Mouse (Mus musculus) MEL-GATA-1-ER (cell line): Measurements from ENCODE around the gene Cdh4.

Experiments used
- DNase-seq: peaks from one replicate; pipeline ENCODE4 v3.0.0-alpha.2; 2012; ENCODE audit warnings: low read depth; ENCODE audit errors: extremely low read depth

The Cdh4 gene

DNA sequence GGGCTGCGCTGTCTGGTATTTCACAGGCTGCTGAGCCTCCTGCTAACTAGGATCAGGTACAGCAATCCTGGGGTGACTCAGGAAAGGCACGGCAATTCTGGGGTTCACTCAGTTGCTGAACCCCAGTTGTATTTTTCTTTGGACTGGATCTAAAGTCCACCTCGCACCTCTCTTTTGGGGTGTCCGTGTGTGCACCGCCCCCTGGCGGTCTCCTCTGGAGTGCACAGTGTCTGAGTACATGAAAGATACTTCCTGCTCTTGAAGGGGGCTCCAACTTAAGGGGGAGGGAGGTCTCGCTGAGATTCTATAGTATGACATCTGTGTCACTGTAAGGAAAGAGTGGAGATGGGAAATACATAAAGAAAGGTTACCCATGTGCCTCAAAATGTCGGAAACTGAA is 286.8 kb downstream of the Cdh4 start:
- no peak for DNase-seq

DNA sequence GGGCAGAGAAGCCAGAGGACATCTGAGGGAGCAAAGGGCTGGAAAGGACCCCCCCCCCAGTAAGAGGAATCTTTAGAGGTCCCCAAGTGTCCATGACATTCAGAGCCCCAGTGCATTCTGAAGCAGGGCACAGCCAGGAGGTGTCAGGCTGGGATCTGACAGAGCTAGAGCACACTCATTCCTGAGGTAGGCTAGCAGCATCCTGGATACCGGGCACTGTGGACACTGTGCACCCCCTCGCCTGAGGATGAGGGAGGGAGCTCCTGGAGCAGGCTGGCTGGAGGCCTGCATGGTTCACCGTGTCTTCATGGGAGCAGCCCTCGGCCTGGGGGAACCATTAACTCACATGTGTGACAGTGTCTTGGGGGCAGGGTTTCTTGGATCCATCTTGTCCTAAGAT is 287.6 kb downstream of the Cdh4 start:
- DNase-seq, result no peak

DNA sequence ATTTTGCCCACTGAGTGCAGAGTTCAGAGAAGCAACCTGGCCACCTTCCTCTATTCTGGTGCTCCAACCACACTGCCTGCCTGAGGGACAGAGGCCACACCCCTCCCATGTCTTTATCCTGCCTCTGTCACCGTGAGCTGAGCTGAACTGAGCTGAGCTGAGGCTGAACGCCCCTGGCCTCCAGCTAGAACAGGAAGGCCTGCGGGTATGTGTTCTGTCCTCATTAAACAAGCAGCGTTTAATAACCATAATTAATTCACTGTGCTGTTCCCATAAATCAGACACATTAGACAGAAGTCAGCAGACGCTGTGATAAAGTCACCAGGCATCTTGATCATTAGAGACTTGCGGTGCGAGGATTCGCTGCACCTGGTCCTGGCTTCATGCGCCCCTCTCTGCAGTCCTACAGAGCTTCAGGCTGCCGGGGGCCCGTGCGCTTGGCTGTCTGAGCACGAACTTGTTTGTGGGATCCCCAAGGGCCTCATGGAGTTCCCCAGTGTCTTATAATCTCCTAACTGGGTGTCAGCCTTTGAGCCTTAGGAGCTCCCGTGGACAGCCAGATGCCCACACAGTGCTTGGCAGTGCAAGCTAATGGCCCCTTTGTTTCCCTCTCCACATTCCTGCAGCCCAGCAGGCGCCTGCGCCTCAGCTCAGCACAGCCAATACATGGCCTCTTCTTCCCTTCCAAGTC is 291.1 kb downstream of the Cdh4 start:
- no peak for DNase-seq

DNA sequence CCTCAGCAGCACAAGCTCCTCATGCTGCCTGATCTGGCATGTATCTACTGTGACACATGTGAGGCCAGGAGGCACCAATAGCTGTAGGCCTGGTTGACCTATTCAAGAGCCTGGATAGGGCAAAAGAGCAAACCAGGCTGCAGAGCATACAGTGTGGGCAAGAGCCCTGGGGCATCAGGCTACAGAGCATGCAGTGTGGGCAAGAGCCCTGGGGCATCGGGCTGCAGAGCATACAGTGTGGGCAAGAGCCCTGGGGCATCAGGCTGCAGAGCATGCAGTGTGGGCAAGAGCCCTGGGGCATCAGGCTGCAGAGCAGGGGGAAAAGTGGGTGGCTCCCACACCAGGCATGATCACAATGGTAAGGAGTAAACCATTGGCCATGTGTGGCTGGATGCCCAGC is 300.2 kb downstream of the Cdh4 start:
- no peak for DNase-seq

DNA sequence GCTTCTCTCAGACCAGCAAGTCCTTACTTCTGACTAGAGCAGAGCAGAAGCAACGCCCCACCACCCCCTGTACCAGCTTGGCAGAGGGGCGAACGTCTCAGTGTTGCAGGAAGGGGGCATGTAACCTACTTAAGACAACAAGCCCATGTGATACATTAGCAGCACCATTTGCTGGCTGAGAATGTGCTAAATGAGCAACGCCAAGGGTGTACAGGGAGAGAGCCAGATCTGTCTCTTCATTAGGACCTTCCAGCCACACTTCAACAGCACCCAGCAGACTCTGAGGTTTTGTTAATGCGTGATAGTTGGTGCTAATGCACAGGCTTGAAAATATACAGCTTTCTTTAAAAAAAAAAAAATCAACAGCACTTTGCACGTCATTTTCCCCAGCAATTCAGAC is 300.6 kb downstream of the Cdh4 start:
- no peak for DNase-seq

DNA sequence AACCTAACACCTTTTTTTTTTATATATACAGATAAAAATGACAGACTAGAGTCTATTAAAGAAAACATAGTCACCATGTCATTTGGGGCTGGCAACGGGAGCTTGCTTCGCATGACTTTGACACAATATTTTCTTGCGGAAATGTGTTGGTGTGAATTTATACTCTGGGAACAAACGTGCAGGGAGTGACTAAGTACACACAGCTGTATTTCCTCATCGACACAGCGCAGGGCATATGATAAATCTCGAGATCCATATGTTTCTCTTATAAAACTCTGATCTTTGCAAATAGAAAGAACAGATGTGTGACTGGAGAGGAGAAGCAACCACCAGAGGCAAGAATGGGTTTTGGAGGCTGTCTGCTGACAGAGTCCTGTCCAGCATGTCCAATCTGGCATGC is 304.3 kb downstream of the Cdh4 start:
- DNase-seq, result no peak

DNA sequence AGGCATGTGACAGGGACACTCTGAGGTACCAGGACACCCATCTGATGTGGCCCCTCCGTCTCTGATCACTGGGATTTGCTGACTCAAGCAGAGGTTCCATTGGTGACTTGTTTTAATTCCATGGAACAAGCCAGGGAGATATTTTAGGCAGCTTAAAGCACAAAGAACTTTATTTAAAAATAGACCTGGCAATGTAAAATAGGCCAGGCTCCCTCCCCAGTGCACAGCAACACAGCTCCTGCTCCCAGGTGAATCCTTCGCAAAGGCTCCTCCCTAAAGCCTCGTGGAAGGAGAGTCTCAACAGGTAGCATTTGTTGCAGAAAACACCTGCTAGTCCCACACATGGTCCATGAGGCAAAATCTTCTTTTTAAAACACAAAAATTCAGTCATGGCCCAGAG is 307.2 kb downstream of the Cdh4 start:
- no peak for DNase-seq

DNA sequence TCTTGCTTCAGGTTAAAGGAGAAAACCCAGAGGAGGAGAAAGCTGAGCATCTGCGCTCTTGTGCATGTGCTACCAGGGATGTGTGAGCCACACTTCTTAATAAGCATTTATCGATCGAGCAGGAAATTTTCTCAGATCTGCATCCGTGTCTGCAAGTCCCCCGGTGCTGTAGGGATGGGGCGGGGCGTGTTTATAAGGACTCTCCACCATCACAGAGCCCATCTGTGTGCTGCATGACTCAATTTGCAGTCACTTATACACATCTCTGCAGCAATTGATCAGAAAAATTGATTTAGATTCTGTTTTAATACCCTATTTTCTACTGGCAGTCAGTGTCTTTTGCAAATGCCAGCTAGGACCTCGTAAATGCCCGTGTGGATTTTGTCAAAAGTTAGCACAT is 311.6 kb downstream of the Cdh4 start:
- no peak for DNase-seq

DNA sequence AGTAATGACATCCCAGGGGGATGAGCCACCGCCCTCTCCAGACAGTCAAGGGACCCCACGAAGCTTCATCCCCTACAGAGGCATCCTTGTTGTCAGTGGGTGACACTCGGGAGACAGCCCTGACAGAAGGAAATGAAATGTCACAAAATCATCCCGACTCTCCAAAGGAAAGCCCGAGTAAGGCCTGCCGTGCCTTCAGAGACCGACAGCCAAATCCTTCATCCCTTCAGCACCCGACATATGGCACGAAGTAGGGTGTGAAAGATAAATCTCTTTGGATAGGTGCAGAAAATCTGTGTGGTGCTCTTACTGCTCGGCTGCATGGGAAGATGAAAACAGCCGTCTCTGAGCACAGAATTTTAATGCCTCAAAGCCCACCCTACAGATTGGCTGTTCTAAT is 312.5 kb downstream of the Cdh4 start:
- no peak for DNase-seq

DNA sequence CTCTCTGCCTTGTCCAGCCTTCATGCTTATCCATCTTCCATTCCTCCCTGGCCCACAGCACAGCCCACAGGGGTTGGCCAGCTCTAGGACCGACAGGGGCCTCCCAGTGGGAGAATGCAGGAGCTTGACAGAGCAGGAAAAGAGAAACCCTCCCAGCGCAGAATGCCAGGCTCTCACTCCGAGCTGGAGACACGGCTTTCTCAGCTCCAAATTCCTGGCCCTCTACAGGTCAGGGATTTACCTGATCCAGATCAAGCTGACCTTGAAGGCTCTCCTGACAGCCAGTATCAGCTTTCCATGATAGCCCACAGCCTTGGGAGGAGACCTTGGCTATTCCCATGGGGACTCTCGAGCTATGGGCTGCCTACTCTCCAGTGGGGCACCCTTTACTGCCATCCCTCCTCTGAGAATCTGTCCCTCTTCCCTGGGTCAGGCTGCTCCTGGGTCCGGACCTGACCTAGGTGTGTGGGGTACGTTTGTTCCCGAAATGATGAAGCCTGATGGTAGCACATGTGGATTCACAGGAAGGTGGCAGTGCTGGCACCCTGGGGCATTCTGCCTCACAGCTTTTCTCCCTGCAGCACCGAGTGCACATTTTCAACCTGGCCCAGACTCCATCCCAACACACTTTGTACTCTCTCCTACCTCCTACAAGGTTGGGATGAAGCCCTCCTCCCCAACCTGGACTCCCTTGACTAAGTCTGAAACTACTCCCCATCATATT is 319.6 kb downstream of the Cdh4 start:
- DNase-seq, result no peak

DNA sequence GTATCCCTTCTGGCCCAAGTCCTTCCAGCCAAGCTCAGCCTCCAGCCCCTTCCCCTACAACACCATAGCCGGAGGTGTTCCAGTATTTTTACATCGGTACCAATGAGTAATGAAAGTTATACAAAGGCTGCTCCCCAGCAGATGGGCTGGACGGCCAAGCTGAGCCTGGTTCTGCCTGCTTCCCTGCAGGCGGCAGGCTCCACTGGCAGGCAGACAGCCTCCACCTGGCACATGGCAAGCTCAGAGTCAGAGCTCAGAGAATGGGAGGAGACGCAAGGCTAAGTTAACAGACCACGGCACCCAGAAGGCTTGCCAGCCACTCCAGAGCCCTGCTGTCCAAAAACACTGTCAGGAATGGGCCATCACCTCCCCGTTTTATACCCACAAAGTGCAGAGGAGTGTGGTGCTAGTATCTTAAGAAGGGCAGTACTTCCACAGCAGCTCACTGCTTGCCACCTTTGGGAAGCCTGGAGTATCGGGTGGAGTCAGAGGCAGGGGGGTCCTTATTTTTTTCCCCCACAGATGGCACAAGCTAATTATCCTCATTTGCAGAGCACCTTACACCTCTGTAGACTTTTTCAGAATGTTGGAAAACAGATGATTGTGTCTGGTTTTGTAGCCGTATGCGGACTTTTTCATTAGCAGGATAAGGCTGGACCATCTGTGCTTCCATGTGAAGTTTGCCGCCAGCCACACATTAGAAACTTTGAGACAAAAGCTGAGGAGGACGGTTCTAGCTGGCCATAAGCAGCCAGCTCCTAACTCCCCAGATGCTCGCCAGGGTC is 320.5 kb downstream of the Cdh4 start:
- DNase-seq, result no peak

DNA sequence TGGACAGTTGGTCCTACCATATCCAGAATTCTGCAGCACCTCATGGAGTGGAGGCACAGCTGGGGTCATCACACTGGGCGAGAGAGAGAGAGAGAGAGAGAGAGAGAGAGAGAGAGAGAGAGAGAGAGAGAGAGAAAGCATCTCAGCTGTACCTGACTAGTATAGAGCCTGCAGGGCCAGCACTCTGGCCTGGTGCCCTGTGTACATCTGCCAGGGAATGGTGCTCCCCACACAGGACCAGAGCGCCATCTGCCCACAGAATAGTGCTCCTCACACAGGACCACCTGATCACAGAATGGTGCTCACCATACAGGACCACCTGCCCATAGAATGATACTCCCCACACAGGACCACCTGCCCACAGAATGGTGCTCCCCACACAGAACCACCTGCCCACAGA is 322.2 kb downstream of the Cdh4 start:
- DNase-seq, result no peak

DNA sequence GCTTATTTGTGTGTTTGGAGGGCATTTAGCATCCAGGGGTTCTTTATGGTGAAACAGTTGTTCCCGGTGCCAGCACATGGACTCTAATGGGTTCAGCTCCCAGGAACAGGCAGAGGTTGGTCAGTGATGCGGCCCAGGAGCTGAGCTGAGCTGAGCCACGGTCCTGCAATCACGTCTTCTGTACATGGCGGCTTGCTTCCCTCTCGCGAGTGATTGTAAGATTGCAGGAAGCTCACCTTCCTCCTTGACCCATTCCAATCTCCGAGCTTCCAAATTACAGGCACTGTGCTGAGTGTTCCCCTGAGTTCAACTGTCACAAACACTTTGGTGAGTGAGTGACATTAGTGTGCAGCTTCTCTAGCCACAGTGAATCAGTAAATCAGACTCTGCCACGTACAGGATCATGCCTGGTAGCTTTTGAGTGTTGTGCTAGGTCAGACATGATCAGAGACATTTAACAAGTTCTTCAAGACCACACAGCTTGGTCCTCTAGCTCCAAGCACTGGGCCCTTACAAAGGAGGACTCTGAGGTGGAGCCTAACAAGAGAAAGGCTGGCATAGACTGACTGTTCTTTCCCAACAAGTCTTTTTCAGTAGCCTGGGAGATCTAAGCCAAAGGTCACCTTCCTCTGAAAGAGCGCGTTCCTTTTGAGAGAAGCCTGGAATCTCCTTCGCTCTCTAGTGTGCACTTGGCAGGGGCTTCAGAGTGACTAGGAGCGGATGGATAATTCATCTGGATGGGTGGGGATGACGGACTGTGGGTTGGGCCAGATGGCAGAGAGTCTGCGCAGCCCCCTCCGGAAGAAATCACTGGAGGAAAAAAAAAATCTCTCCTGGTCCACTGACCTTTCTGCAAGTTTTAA is 324.7 kb downstream of the Cdh4 start:
- DNase-seq, result no peak

DNA sequence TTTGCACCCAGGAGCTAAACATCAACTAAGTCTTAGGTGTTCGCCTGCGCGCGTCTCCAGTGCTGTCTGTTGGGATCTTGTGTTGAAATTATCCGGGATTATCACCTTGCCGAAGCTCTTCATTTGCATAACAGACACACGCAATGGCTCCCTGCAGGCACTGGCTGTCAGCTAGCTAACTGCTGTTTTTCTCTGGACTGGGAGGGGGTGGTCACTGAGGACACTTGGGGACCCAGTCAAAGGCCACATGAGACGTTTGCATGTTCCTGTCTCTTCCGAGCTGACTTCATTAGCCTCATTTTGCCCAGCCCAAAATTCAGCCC is 325.3 kb downstream of the Cdh4 start:
- no peak for DNase-seq

DNA sequence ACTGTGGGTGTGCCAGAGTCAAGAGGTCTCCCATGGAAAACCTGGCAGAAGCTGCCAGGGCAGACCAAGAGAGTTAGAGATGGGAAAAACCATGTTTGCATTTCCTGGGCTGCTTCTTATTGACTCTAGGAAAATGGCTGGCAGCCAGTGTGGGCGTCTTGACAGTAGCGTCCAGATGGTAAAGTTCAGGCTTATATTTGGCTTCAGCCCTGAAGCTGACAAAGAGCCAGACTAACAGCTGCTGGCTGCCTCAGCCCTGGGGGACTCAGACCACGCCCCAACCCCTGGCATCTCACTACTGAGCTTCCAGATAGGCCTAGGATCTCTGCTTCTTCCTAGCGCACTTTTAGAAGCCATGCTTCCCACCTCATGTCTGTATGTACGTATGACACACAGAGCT is 326.9 kb downstream of the Cdh4 start:
- no peak for DNase-seq

DNA sequence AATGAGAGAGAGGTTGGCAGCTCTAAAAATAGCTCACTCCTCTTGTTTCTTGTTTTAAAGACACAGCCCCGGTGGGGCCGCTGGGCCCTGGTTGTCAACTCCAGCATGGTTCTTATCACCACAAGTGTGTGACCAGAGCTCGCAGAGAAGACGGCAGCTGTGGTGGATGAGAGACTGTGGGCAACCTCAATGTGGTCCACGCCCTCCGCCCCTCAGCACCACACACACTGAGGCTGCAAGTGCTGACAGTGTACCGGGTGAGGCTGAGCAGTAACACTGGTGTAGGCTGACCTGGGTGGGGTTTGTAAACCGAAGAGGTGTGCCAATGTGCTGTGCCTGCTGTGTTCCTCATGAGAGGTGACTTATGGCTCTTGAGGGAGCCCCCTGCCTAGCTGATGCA is 327.7 kb downstream of the Cdh4 start:
- DNase-seq, result no peak

DNA sequence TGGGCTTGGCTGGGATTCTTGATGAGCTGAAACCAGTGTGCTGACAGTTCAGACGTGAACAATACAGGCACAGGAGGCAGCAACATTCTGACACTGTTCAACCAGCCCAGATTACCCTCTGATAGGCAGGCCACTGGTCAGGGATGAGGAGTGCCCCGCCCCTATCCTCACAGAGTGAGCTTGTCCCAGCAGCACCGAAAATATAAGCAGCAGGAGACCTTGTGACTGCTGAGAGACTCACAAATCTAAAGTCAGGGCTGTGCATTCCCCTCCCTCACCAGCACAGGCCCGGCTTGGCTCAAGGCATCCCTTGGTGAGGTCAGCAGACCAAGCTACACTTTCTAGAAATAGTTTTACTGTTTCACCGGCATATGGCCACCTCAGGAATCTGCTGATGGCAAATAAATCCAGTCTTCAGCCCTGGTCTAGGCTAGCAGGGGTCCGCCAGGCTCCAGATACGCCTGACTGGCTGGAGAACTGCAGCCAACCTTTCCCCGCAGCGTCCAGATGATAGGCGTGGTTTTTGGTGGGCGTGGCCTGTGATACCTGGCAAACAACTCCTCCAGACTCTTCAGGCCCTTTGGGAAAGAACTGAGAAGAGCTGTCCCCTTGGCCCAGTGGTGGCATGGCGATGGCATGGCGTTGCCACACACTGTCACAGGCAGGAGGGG is 332.3 kb downstream of the Cdh4 start:
- no peak for DNase-seq

DNA sequence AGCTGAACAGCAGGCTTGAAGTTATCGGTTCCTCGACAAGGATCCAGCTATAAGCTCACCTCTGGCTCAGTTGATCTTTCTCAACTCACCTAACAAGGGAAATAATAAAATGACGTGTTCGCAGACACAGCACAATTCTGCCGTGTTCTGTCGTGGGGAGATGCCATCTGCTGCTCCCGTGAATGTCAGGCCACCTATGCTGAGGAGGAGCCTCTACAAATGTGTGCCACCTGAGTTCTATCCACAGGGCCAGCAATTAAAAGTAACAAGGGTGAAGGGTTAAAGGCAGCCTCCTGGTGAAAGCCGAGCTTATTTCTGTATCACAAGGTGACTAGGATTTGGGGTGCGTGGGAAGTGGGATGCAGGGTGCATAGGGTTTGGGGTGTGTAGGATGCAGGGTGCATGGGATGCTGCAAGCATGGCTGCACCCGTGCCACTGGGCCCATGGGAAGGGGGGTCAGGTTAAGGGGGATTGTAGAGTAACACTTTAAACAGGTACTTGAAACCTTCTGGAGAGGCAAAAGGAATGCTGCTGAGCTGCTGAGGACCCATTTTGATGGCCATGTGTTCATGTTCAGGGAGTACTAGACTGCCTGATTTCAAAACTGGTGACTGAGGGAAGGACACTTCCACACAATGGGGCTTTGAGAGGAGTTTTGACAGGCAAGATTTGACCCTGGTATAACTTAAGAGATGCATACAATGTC is 333.9 kb downstream of the Cdh4 start:
- no peak for DNase-seq

DNA sequence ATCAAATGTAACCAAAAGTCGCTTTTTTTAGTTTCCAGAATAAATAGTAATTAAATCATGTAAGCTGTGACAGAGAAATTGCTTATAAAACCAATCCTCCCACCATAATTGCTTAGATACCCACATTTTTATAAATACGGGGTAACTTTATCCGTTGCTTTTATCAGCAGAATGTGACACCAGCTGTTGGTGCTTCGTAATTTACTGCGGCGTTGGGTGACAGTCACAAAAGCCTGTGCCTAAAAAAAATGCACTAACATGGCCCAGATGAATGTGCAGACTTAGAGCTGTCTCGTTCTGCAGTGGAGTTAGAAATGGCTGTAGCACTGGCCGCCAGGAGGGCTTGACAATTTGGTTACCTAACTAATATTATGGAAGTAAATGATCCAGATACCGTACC is 337.0 kb downstream of the Cdh4 start:
- no peak for DNase-seq

DNA sequence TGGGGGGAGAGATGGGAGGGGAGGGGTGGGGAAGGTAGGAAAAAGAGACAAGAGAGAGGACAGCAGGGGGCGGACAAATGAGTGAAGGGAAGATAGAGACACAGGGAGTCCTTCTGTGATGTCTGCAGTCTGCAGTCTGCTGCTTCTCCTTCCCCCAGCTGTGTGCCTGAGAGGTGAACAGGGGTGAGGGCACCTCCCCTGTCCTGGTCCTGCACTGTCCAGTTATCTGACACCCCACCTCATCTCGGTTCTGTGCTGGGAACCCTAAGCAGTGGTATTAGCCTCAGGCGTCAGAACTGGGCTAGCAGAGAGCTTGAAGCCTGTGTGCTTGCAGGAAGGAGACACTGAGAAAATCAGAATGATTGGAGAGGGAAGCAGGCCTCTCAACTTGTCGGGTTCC is 338.7 kb downstream of the Cdh4 start:
- no peak for DNase-seq

DNA sequence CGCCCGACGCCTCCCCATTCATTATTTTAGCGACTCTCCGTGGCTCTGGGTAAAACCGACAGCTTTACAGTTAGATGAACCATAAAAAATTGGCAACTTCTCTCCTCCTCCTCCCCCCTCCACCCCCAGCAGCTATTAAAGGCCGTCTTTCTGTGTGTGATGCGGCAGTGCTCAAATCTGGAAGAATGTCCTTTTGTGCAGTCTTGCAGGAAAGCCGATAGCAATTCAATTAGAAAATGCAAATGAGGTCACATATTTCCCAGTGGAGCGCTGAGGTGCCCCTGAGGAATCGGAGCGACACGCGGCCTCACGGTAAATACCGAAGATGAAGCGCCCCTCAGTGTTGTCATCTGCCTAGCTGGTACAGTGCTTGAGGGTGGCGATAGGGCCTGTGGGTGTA is 345.0 kb downstream of the Cdh4 start:
- DNase-seq, result no peak
